Mouse (Mus musculus) G1E (cell line): ENCODE results near the gene Triap1. TPM values are rescaled to one million over a fixed set of nuclear protein-coding genes. Genes with fewer than 3 reads are reported as not detected.
"Not testable (repeated sequence)": the region's sequence is repeated elsewhere in the genome, so short reads cannot be mapped to it uniquely, and the experiment has no call there.

Experiments used
- ATAC-seq: 2 replicates; pipeline ENCODE4 v1.8.0; 2016; ENCODE audit warnings: mild to moderate bottlenecking; ENCODE audit not compliant: insufficient number of reproducible peaks, poor library complexity, low FRiP score, severe bottlenecking; ENCODE audit errors: extremely low read depth
- DNase-seq: peaks from one replicate; pipeline ENCODE4 v3.0.0; 2012; ENCODE audit warnings: low spot score
- H3K27me3 ChIP-seq: 2 replicates; pipeline ENCODE4 v1.6.1; 2012; ENCODE audit warnings: mild to moderate bottlenecking, low read length, inconsistent platforms; ENCODE audit not compliant: insufficient read depth
- H3K36me3 ChIP-seq: replicated peaks from 2 replicates; pipeline ENCODE3; 2012; ENCODE audit warnings: mild to moderate bottlenecking, inconsistent platforms
- H3K4me1 ChIP-seq: 2 replicates; pipeline ENCODE4 v1.6.1; 2012; ENCODE audit warnings: low read depth, low read length, inconsistent platforms, mixed read lengths; ENCODE audit not compliant: insufficient read depth
- H3K4me3 ChIP-seq: 2 replicates; pipeline ENCODE4 v1.5.1; 2012; ENCODE audit warnings: low read depth, mild to moderate bottlenecking, inconsistent platforms, low read length, moderate library complexity, mixed read lengths
- H3K9me3 ChIP-seq: replicated peaks from 2 replicates; pipeline ENCODE4 v1.6.1; 2012; ENCODE audit warnings: inconsistent platforms
- CTCF ChIP-seq: IDR thresholded peaks from 2 replicates; pipeline ENCODE4 v1.5.1; 2012; ENCODE audit warnings: low read depth, low read length, inconsistent platforms, mixed read lengths
- GATA1 ChIP-seq: IDR thresholded peaks from 2 replicates; pipeline ENCODE4 v1.6.1; 2012; ENCODE audit warnings: borderline replicate concordance, low read length, inconsistent platforms, mixed read lengths
- GATA2 ChIP-seq: IDR thresholded peaks from 2 replicates; pipeline ENCODE4 v1.6.1; 2012; ENCODE audit warnings: low read depth, low read length, inconsistent platforms, borderline replicate concordance
- POLR2AphosphoS5 ChIP-seq: IDR thresholded peaks from 2 replicates; pipeline ENCODE4 v1.6.1; 2012; ENCODE audit warnings: low read depth, low read length, inconsistent platforms; ENCODE audit not compliant: insufficient replicate concordance
- TAL1 ChIP-seq: conservative IDR thresholded peaks from 2 replicates; pipeline ENCODE4 v1.6.1; 2012; ENCODE audit warnings: low read depth, low read length, inconsistent platforms, mixed read lengths
- polyA plus RNA-seq: library from polyadenylated mRNA; stranded (reverse); fragments of >175 nt; gene quantifications from 2 replicates; pipeline ENCODE4 v1.2.3, GENCODE M21; 2012
- total RNA-seq, 2 experiments: library from RNA; stranded (forward) in 1 of 2; stranded (reverse) in 1 of 2; fragments of 200-1000 nt in 1 of 2; fragments of >200 nt in 1 of 2; fragmentation: Nextera tagmentation in 1 of 2; gene quantifications; 2 replicates each; pipeline ENCODE4 v1.2.3; 2014 to 2017

Gene Triap1
- total and polyA plus RNA-seq, 3 experiments = 14.1 to 47.0 (median 31.8) TPM

DNA sequence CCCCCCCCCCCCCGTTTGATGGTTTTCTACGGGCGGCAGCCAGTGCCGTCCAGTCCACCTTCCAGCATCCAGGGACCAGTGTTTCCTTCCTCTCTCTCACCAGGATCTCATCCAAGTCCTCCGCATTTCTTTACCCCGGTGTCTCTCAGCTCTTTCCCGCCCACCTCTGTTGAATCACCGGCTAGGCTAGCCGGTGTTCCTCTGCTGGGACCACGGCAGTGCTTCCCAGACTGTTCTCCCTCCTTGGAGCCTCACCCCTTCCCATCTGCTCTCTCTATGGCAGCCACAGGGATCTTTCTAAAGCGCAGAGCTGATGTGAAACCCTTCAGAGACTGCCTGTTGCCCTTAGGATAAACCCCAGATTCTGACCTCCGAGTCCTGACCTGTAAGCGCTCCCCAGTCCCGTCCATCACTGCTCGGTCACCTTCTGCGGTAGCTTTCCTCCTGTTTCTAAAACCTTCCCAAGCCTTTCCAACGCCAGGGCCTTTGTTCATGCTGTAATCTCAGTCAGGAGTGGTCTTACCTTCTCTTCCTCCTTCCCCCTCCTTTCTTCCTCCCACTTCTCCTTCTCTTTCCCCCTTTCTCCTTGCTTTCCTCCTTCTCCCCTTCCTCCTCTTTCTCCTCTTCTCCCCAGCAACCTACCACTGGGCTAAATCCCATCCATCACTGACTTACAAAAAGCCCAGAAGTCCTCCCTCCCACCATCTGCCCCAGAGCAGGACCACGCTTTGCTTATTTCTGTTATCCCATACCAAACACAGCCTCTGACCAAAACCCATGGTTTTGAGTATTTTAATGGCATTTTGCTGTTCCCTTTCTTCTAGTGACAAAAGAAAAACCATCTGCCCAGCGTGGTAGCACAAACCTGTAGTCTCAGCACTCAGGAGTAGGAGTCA lies 22.0 kb downstream of the Triap1 start:
- ATAC-seq (no peak), DNase-seq (no peak)
- TF ChIP-seq GATA1 (no peak), CTCF (no peak), POLR2AphosphoS5 (no peak), GATA2 (no peak), TAL1 (no peak)
- H3K27me3 ChIP-seq = peaks cover 2% of the 10 kb centered on the region; the same call in 1 of the 2 replicates
- peaks cover 23% of the 10 kb centered on the region for H3K4me1 ChIP-seq
- no peaks in the 10 kb centered on the region for H3K9me3 ChIP-seq
- peaks cover 12% of the 10 kb centered on the region for H3K36me3 ChIP-seq
- no peak overlapping the region for H3K4me3 ChIP-seq

DNA sequence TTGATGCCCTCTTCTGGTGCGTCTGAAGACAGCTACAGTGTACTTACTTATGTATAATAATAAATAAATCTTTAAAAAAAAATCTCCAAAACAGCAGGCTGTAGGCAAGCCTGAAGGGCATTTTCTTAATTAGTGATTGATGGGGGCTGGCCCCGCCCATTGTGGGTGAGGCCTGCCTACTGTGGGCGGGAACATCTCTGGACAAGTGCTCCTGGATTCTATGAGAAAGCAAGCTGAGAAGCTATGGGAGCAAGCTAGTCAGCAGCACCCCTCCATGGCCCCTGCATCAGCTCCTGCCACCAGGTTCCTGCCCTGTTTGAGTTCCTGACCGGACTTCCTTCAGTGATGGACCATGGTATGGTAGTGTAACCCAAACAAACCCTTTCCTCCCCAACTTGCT lies 23.8 kb downstream of the Triap1 start:
- DNase-seq = no peak

GRCm38 (mm10) chr5:115371736-115372135 lies 30.7 kb downstream of the Triap1 start:
- Histone ChIP-seq H3K27me3 (peaks cover 24% of the 10 kb centered on the region), H3K9me3 (no peaks in the 10 kb centered on the region), H3K4me1 (no peaks in the 10 kb centered on the region), H3K4me3 (no peak overlapping the region), H3K36me3 (peaks cover 2% of the 10 kb centered on the region)
- no peak for ATAC-seq
- TF ChIP-seq TAL1 = no peak
- TF ChIP-seq GATA2 = no peak
- no peak for TF ChIP-seq CTCF
- no peak for TF ChIP-seq GATA1
- no peak for TF ChIP-seq POLR2AphosphoS5
- DNase-seq = no peak

More for the DNA sequence above, 23.8 kb downstream of the Triap1 start:
- no peak for TF ChIP-seq POLR2AphosphoS5
- TF ChIP-seq TAL1 = no peak
- TF ChIP-seq GATA2 = no peak
- no peak for TF ChIP-seq CTCF
- no peak for TF ChIP-seq GATA1
- Histone ChIP-seq H3K36me3 (peaks cover 12% of the 10 kb centered on the region), H3K27me3 (peaks cover 10% of the 10 kb centered on the region), H3K4me3 (no peak overlapping the region), H3K4me1 (peaks cover 13% of the 10 kb centered on the region), H3K9me3 (no peaks in the 10 kb centered on the region)
- no peak for ATAC-seq

DNA sequence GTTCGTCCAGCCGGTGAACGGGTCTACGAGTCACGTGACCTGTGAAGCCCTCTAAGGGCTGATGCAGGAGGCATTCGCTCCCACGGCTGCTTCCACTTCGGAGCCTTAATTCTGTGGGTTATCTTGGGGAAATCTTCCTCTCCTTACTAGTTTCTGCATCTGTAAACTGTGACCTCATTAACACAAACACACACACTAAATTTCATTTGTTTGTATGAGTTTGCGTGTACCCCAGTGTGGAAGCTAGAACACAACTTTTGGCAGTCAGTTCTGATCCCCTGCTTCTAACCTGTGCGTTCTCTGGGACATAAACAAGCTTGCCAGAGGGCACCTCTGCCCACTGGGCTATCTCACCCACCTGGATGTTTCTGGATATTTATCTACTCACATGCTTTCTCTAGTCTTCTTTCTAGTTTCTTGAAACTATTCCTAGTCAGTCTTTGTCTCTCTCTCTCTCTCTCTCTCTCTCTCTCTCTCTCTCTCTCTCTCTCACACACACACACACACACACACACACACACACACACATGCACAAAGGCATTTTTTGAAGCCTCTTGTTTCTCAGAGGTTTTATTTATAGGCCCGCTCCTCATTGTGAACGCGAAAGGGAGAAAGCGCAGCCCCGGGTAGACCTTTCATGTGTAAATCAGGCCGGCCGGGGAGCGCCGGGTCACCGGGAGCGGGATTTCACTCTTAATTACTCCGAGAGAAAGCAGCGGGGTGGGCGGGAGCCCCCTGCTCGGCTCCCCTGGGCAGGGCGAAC lies 32.6 kb downstream of the Triap1 start:
- no peaks in the 10 kb centered on the region for H3K4me1 ChIP-seq
- H3K36me3 ChIP-seq = no peaks in the 10 kb centered on the region
- ATAC-seq (no peak), DNase-seq (no peak)
- no peak for TF ChIP-seq GATA2
- TF ChIP-seq CTCF = no peak
- TF ChIP-seq TAL1 = no peak
- TF ChIP-seq GATA1 = no peak
- TF ChIP-seq POLR2AphosphoS5 = no peak
- H3K9me3 ChIP-seq = no peaks in the 10 kb centered on the region
- peaks cover 21% of the 10 kb centered on the region for H3K27me3 ChIP-seq
- no peak overlapping the region for H3K4me3 ChIP-seq

GRCm38 (mm10) chr5:115374204-115374820 lies 33.3 kb downstream of the Triap1 start:
- ATAC-seq = no peak

GRCm38 (mm10) chr5:115375436-115375835 lies 34.4 kb downstream of the Triap1 start:
- no peak for DNase-seq
- Histone ChIP-seq H3K4me3 (no peak overlapping the region), H3K9me3 (no peaks in the 10 kb centered on the region), H3K4me1 (no peaks in the 10 kb centered on the region), H3K36me3 (no peaks in the 10 kb centered on the region), H3K27me3 (peaks cover 16% of the 10 kb centered on the region)
- TF ChIP-seq GATA1 = no peak
- no peak for TF ChIP-seq GATA2
- no peak for TF ChIP-seq CTCF
- no peak for TF ChIP-seq TAL1
- no peak for TF ChIP-seq POLR2AphosphoS5
- ATAC-seq = no peak

More at GRCm38 (mm10) chr5:115374204-115374820, 33.3 kb downstream of the Triap1 start:
- no peaks in the 10 kb centered on the region for H3K4me1 ChIP-seq
- no peak for TF ChIP-seq TAL1
- no peak for TF ChIP-seq POLR2AphosphoS5
- no peak for TF ChIP-seq CTCF
- TF ChIP-seq GATA1 = no peak
- no peak for TF ChIP-seq GATA2
- H3K4me3 ChIP-seq = no peak overlapping the region
- peaks cover 16% of the 10 kb centered on the region for H3K27me3 ChIP-seq
- H3K36me3 ChIP-seq = no peaks in the 10 kb centered on the region
- DNase-seq = no peak
- no peaks in the 10 kb centered on the region for H3K9me3 ChIP-seq

GRCm38 (mm10) chr5:115378882-115379281 lies 37.9 kb downstream of the Triap1 start:
- not testable (repeated sequence) for H3K9me3 ChIP-seq, H3K4me1 ChIP-seq, ATAC-seq, H3K27me3 ChIP-seq, H3K4me3 ChIP-seq, DNase-seq, H3K36me3 ChIP-seq
